Mouse (Mus musculus): ENCODE measurements around the gene Suclg2.

DNA sequence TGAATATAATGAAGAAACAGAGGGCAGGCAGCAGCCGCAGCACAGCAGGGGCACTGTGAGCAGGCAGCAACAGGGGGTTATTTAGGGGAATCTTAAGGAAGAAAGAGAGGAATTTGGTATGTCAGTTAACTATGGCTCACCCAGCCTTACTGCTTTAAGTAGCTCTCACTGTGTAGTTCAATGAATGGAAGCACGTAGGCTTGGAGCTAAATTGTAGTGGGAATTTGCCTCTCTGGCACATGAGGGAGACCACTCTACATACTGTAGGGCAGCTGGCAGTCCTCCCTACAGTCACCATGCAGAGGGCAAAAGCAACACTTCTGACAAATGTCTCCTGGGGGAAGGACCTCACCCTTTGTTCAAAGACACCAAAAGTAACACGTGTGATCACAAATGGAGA lies 143.7 kb downstream of the Suclg2 start:
- no peak for TF ChIP-seq CTCF (conservative IDR thresholded peaks at IDR 0.05; ENCODE audit: insufficient read depth, insufficient read length, low read depth, low read length)
- TF ChIP-seq POLR2A (IDR thresholded peaks at IDR 0.05; ENCODE audit: low read depth, low read length): no peak

Data from kidney, adult 2 months (tissue).